Mouse (Mus musculus): Measurements from ENCODE around the gene Ist1. TPM values are rescaled to one million over a fixed set of nuclear protein-coding genes. Genes with fewer than 3 reads are reported as not detected.

Ist1 gene
- 14.4 and 30.3 TPM in 2 replicates for polyA plus RNA-seq (2012; rRNA removed)

DNA sequence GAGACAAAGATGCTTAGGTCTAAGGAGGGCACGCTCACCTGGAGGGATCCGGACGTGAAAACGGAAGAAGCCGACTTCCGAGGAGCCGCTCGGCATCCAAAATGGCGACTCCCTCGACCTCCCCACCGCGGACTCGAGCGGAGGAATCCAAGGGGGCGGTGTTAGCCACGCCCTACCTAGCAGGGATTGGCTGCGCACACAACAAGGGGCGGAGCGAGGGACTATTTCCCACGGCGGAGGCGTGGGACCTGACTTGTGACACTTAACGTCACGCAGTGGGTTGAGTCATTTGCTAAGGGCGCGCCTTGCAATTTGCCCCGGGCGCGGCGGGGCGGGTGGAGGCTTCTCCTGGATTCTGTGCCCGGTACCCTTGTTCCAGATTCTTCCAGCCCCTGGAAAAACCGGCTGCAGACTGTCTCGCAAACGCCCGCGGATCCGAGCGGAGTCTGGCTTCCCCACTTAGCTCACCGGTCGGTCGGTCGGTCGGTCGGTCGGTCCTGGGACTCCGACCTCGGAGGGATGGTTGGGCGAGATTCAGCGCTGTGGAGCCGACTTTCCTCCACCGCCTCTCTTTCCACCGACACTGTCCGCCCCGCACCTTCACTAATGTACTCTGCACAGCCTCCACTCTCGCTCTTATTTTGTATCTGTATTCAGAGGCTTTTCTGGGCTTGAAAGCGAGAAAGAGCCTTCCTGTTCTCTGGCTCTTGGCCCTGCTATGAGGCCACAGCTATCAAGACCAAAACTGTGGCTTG, at the start of gene Ist1:
Gene Ist1, minus strand, starts transcription at position 115 of the 755 bp plus-strand sequence.
- under 1% methylated on average over 57 of the region's 57 CpGs for WGBS

DNA sequence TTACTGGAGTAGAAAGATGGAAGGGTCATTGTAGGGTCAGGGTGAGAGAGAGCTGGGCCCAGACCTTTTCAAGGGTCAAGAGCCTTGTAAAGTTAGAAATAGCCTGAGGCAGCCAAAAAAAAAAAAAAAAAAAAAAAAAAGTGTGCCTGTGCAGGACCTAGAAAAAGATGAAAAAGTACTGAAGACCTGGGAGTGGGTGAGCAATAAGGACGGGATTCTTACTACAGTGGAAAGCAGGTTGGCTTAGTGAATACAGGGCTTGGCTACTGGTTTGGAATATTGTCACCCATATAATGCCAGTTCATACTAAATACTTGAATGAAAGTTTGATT, 45.0 kb upstream of the Ist1 start:
- TF ChIP-seq CTCF (IDR thresholded peaks at IDR 0.05; ENCODE audit: extremely low read depth, insufficient read length, insufficient replicate concordance, low read depth, low read length) = no peak
- no peak for TF ChIP-seq POLR2A (IDR thresholded peaks at IDR 0.05; ENCODE audit: low read depth, low read length)
- Histone ChIP-seq H3K27ac (ENCODE audit: insufficient read depth, low read depth, low read length) (no peak overlapping the region), H3K36me3 (ENCODE audit: control insufficient read depth, insufficient read depth, low read length) (peaks cover 3% of the 10 kb centered on the region), H3K4me3 (ENCODE audit: low read depth, low read length) (no peak overlapping the region), H3K27me3 (ENCODE audit: control insufficient read depth, insufficient read depth, low read length) (no peaks in the 10 kb centered on the region), H3K4me1 (ENCODE audit: control insufficient read depth, insufficient read depth, insufficient read length, low read length) (peaks cover 6% of the 10 kb centered on the region; the same call in 1 of the 2 replicates)
- 88% methylated on average over 1 of the region's 1 CpGs for WGBS

More for the DNA sequence above, at the start of gene Ist1:
- Histone ChIP-seq H3K27me3 (ENCODE audit: control insufficient read depth, insufficient read depth, low read length) (no peaks in the 10 kb centered on the region), H3K36me3 (ENCODE audit: control insufficient read depth, insufficient read depth, low read length) (no peaks in the 10 kb centered on the region), H3K27ac (ENCODE audit: insufficient read depth, low read depth, low read length) (peak within 1 kb of the TSS; percentile 82), H3K4me3 (ENCODE audit: low read depth, low read length) (peak within 1 kb of the TSS; percentile 75), H3K4me1 (ENCODE audit: control insufficient read depth, insufficient read depth, insufficient read length, low read length) (peaks cover 12% of the 10 kb centered on the region; the same call in 1 of the 2 replicates)
- TF ChIP-seq POLR2A (IDR thresholded peaks at IDR 0.05; ENCODE audit: low read depth, low read length) (peak; percentile 85), CTCF (IDR thresholded peaks at IDR 0.05; ENCODE audit: extremely low read depth, insufficient read length, insufficient replicate concordance, low read depth, low read length) (no peak)

DNA sequence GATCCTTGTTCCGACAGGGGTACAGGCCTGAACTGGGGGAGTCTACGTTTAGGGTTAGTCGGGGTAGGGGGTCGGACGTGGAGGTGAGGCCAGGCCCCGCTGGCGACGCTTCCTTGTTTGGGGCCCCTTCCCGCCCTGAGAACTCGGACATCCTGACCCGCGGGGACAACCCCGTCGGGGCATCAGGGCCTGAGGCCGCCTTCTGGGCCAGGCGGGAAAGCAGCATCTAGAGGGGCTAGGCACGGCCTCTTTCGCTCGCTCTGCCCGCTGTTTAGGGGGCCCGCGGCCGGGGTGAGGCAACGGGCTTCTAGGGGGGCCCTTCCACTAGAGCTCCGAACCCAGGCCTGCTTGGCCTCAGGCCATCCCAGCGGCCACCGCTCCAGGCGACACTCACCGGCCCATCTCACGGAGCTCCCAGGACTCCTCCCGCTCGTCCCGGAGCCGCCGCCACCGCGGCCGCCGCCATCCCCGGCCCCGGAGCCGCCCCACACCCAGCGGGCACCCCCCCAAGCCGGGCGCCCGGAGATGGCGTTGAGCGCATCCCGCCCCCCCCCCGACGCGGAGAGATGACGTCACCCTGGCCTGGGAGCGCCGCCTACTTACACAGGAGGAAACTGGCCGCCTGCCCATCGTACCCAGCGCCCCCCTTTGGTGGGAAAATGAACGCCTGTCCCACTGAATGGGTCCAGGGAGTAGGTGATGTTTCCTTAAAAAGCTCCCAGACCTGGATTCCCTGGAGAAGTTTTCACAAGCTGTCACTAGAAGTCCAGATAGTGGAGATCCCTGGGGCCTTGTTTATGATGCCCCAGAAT, 44.4 kb upstream of the Ist1 start, which contains the start of gene Atxn1l:
Gene Atxn1l, minus strand, starts transcription at position 503 of the 812 bp plus-strand sequence.
- Histone ChIP-seq H3K27me3 (ENCODE audit: control insufficient read depth, insufficient read depth, low read length) (no peaks in the 10 kb centered on the region), H3K4me1 (ENCODE audit: control insufficient read depth, insufficient read depth, insufficient read length, low read length) (peaks cover 6% of the 10 kb centered on the region; the same call in 1 of the 2 replicates), H3K4me3 (ENCODE audit: low read depth, low read length) (peak within 1 kb of the TSS; percentile 93), H3K36me3 (ENCODE audit: control insufficient read depth, insufficient read depth, low read length) (peaks cover 8% of the 10 kb centered on the region), H3K27ac (ENCODE audit: insufficient read depth, low read depth, low read length) (0 out of 2 replicates have a peak within 1 kb of the TSS, but pooled peaks have one; percentile 5)
- TF ChIP-seq POLR2A (IDR thresholded peaks at IDR 0.05; ENCODE audit: low read depth, low read length) = peak; percentile 12
- TF ChIP-seq CTCF (IDR thresholded peaks at IDR 0.05; ENCODE audit: extremely low read depth, insufficient read length, insufficient replicate concordance, low read depth, low read length) = peak; percentile 61; the same call in 1 of the 2 replicates
- under 1% methylated on average over 59 of the region's 59 CpGs for WGBS

DNA sequence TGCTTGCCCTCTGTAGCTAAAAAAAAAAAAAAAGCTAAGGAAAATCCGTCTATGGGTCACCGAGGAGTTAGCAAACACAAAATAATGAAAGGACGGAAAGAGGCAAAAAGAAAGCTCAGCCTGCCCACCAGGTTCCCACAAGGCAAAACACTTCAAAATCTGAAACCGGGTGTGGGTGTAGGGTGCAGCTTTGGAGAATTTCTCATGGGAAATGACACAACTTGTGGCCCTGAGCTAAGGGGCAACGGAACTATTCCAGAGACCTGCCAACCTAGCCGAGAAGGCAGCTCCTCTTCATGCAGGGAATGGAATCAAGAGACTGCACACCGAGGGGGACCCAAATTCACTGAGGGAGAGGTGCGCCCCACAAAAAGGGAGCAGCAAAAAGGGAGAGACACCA, 43.8 kb upstream of the Ist1 start:
- H3K27ac ChIP-seq (ENCODE audit: insufficient read depth, low read depth, low read length) = no peak overlapping the region
- no peaks in the 10 kb centered on the region for H3K27me3 ChIP-seq (ENCODE audit: control insufficient read depth, insufficient read depth, low read length)
- WGBS = 1% methylated on average over 8 of the region's 8 CpGs
- H3K36me3 ChIP-seq (ENCODE audit: control insufficient read depth, insufficient read depth, low read length) = peaks cover 9% of the 10 kb centered on the region
- peak overlapping the region; percentile 93 for H3K4me3 ChIP-seq (ENCODE audit: low read depth, low read length)
- H3K4me1 ChIP-seq (ENCODE audit: control insufficient read depth, insufficient read depth, insufficient read length, low read length) = peaks cover 6% of the 10 kb centered on the region; the same call in 1 of the 2 replicates
- no peak for TF ChIP-seq CTCF (IDR thresholded peaks at IDR 0.05; ENCODE audit: extremely low read depth, insufficient read length, insufficient replicate concordance, low read depth, low read length)
- no peak for TF ChIP-seq POLR2A (IDR thresholded peaks at IDR 0.05; ENCODE audit: low read depth, low read length)

DNA sequence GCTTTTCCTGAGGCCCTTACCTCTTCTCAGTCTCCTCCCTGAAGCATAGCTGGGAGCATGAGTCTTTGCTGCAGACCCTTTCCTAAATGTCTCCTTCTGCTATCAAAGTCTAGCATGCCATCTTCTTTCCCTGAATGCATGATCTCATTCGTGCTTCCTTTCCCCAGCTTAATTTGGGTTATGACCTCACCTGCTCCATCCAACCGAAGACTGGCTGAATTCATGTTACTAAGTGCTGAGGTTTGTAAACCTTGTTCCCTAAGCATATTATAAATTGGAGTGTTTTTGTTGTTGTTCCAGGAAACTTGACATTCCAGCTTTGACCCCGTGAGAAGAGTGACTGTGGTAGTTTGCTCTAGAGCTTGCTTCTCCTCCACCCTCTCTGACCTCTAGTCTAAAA, 41.0 kb upstream of the Ist1 start:
- no peak overlapping the region for H3K27ac ChIP-seq (ENCODE audit: insufficient read depth, low read depth, low read length)
- 85% methylated on average over 3 of the region's 3 CpGs for WGBS
- no peaks in the 10 kb centered on the region for H3K27me3 ChIP-seq (ENCODE audit: control insufficient read depth, insufficient read depth, low read length)
- H3K36me3 ChIP-seq (ENCODE audit: control insufficient read depth, insufficient read depth, low read length) = peaks cover 9% of the 10 kb centered on the region
- TF ChIP-seq POLR2A (IDR thresholded peaks at IDR 0.05; ENCODE audit: low read depth, low read length) (no peak), CTCF (IDR thresholded peaks at IDR 0.05; ENCODE audit: extremely low read depth, insufficient read length, insufficient replicate concordance, low read depth, low read length) (no peak)
- no peak overlapping the region for H3K4me3 ChIP-seq (ENCODE audit: low read depth, low read length)
- H3K4me1 ChIP-seq (ENCODE audit: control insufficient read depth, insufficient read depth, insufficient read length, low read length) = peaks cover 6% of the 10 kb centered on the region; the same call in 1 of the 2 replicates

DNA sequence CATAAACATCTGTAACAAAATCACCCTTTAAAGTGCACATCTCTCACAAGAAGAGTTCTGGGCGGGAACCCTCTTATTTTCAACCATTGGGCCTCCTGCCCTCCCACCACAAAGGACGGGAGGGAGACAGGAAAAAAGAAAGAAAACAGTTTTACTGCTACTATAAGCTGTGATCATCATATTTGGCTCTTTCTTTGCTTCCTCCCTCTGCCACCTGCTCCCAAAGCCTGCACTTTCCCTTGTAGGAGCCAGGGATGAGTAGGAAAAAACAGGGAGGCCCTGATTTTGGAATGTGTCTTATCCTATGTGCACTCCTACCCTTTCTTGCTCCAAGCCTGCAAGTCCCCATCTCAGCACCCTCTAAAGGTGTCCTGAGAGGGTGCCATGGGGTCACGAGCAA, 38.0 kb upstream of the Ist1 start:
- no peaks in the 10 kb centered on the region for H3K4me1 ChIP-seq (ENCODE audit: control insufficient read depth, insufficient read depth, insufficient read length, low read length)
- WGBS = 80% methylated on average over 3 of the region's 3 CpGs
- H3K4me3 ChIP-seq (ENCODE audit: low read depth, low read length) = no peak overlapping the region
- no peak overlapping the region for H3K27ac ChIP-seq (ENCODE audit: insufficient read depth, low read depth, low read length)
- H3K27me3 ChIP-seq (ENCODE audit: control insufficient read depth, insufficient read depth, low read length) = no peaks in the 10 kb centered on the region
- H3K36me3 ChIP-seq (ENCODE audit: control insufficient read depth, insufficient read depth, low read length) = peaks cover 11% of the 10 kb centered on the region
- TF ChIP-seq POLR2A (IDR thresholded peaks at IDR 0.05; ENCODE audit: low read depth, low read length) (no peak), CTCF (IDR thresholded peaks at IDR 0.05; ENCODE audit: extremely low read depth, insufficient read length, insufficient replicate concordance, low read depth, low read length) (no peak)

DNA sequence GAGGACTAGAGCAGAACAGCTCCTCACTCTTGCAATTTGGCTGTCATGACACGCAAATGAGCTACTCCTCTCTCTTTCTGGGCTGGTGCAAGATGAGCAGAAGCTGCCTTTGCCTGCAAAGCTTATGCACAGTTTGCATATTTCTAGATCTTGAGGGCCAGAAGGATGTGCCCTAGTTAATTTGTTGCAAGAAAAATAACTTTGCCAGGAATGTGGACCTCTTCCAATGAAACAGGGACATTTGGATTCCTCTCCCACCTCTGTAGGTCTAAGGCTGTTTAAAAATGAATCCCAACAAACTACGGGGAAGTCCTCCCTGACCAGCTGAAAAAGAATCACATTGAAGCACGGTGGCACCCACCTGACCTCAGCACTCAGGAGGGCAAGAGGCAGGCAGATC, 32.0 kb upstream of the Ist1 start:
- TF ChIP-seq POLR2A (IDR thresholded peaks at IDR 0.05; ENCODE audit: low read depth, low read length) (no peak), CTCF (IDR thresholded peaks at IDR 0.05; ENCODE audit: extremely low read depth, insufficient read length, insufficient replicate concordance, low read depth, low read length) (no peak)
- H3K4me3 ChIP-seq (ENCODE audit: low read depth, low read length) = no peak overlapping the region
- H3K27me3 ChIP-seq (ENCODE audit: control insufficient read depth, insufficient read depth, low read length) = no peaks in the 10 kb centered on the region
- WGBS = 86% methylated on average over 3 of the region's 3 CpGs
- H3K4me1 ChIP-seq (ENCODE audit: control insufficient read depth, insufficient read depth, insufficient read length, low read length) = no peaks in the 10 kb centered on the region
- H3K36me3 ChIP-seq (ENCODE audit: control insufficient read depth, insufficient read depth, low read length) = peaks cover 36% of the 10 kb centered on the region
- H3K27ac ChIP-seq (ENCODE audit: insufficient read depth, low read depth, low read length) = no peak overlapping the region
